Mouse (Mus musculus): ENCODE measurements at regions not wholly inside any gene's neighbourhood (a gene's known extent, or its start where the extent isn't known, plus 50 kb on each side); places are given as distances from the start of the nearest gene placed in this dataset.
"Not testable (repeated sequence)": the region's sequence is repeated elsewhere in the genome, so short reads cannot be mapped to it uniquely, and the experiment has no call there.

- peaks cover 38% of the 10 kb centered on the region for H3K27me3 ChIP-seq (ENCODE audit: control insufficient read depth, insufficient read depth, insufficient read length)
Observed at GRCm38 (mm10) chr4:45631276-45632045, 99.2 kb upstream of the Shb start.

GRCm38 (mm10) chr4:45625633-45626032 lies 93.4 kb upstream of the Shb start:
- Histone ChIP-seq H3K4me3 (ENCODE audit: insufficient read depth, poor library complexity, severe bottlenecking) (no peak overlapping the region), H3K79me3 (ENCODE audit: low read depth) (no peaks in the 10 kb centered on the region), H3K36me3 (ENCODE audit: control insufficient read depth, insufficient read depth) (no peaks in the 10 kb centered on the region), H3K27me3 (ENCODE audit: control insufficient read depth, insufficient read depth, insufficient read length) (peaks cover 48% of the 10 kb centered on the region), H3ac (ENCODE audit: control insufficient read depth, insufficient read length, low read depth) (no peak overlapping the region), H3K79me2 (ENCODE audit: control insufficient read depth, insufficient read depth) (no peaks in the 10 kb centered on the region)
- TF ChIP-seq CTCF (IDR thresholded peaks at IDR 0.05; ENCODE audit: control insufficient read depth, insufficient read depth, insufficient read length), result no peak
- TF ChIP-seq CEBPB (IDR thresholded peaks at IDR 0.05; ENCODE audit: low read depth), result no peak
- TF ChIP-seq MYOG (IDR thresholded peaks at IDR 0.05; ENCODE audit: control insufficient read depth, extremely low read depth, insufficient read length), result no peak
- TF ChIP-seq MYOD1 (IDR thresholded peaks at IDR 0.05; ENCODE audit: control insufficient read depth, insufficient read length, low read depth), result no peak
- TF ChIP-seq USF1 (IDR thresholded peaks at IDR 0.05; ENCODE audit: low read depth), result no peak
- no peak for TF ChIP-seq MAX (IDR thresholded peaks at IDR 0.05)
- no peak for TF ChIP-seq FOSL1 (IDR thresholded peaks at IDR 0.05; ENCODE audit: insufficient read depth, low read length, poor library complexity, severe bottlenecking)

More at GRCm38 (mm10) chr4:45631276-45632045, 99.2 kb upstream of the Shb start:
- Histone ChIP-seq H3K79me2 (ENCODE audit: control insufficient read depth, insufficient read depth) (no peaks in the 10 kb centered on the region), H3ac (ENCODE audit: control insufficient read depth, insufficient read length, low read depth) (no peak overlapping the region), H3K79me3 (ENCODE audit: low read depth) (no peaks in the 10 kb centered on the region), H3K4me3 (ENCODE audit: insufficient read depth, poor library complexity, severe bottlenecking) (no peak overlapping the region), H3K36me3 (ENCODE audit: control insufficient read depth, insufficient read depth) (no peaks in the 10 kb centered on the region)
- TF ChIP-seq MYOD1 (IDR thresholded peaks at IDR 0.05; ENCODE audit: control insufficient read depth, insufficient read length, low read depth), result no peak
- no peak for TF ChIP-seq MAX (IDR thresholded peaks at IDR 0.05)
- no peak for TF ChIP-seq CTCF (IDR thresholded peaks at IDR 0.05; ENCODE audit: control insufficient read depth, insufficient read depth, insufficient read length)
- no peak for TF ChIP-seq USF1 (IDR thresholded peaks at IDR 0.05; ENCODE audit: low read depth)
- TF ChIP-seq FOSL1 (IDR thresholded peaks at IDR 0.05; ENCODE audit: insufficient read depth, low read length, poor library complexity, severe bottlenecking), result no peak
- TF ChIP-seq MYOG (IDR thresholded peaks at IDR 0.05; ENCODE audit: control insufficient read depth, extremely low read depth, insufficient read length), result no peak
- TF ChIP-seq CEBPB (IDR thresholded peaks at IDR 0.05; ENCODE audit: low read depth), result no peak

GRCm38 (mm10) chr4:45622017-45622416 lies 89.7 kb upstream of the Shb start:
- Histone ChIP-seq H3K36me3 (ENCODE audit: control insufficient read depth, insufficient read depth) (no peaks in the 10 kb centered on the region), H3K4me3 (ENCODE audit: insufficient read depth, poor library complexity, severe bottlenecking) (no peak overlapping the region), H3K79me2 (ENCODE audit: control insufficient read depth, insufficient read depth) (no peaks in the 10 kb centered on the region), H3K27me3 (ENCODE audit: control insufficient read depth, insufficient read depth, insufficient read length) (peaks cover 30% of the 10 kb centered on the region), H3K79me3 (ENCODE audit: low read depth) (no peaks in the 10 kb centered on the region), H3ac (ENCODE audit: control insufficient read depth, insufficient read length, low read depth) (no peak overlapping the region)
- TF ChIP-seq MYOG (IDR thresholded peaks at IDR 0.05; ENCODE audit: control insufficient read depth, extremely low read depth, insufficient read length) (no peak), CEBPB (IDR thresholded peaks at IDR 0.05; ENCODE audit: low read depth) (no peak), MAX (IDR thresholded peaks at IDR 0.05) (no peak), MYOD1 (IDR thresholded peaks at IDR 0.05; ENCODE audit: control insufficient read depth, insufficient read length, low read depth) (no peak), FOSL1 (IDR thresholded peaks at IDR 0.05; ENCODE audit: insufficient read depth, low read length, poor library complexity, severe bottlenecking) (no peak), CTCF (IDR thresholded peaks at IDR 0.05; ENCODE audit: control insufficient read depth, insufficient read depth, insufficient read length) (no peak), USF1 (IDR thresholded peaks at IDR 0.05; ENCODE audit: low read depth) (no peak)

- Histone ChIP-seq H3K4me3 (ENCODE audit: insufficient read depth, poor library complexity, severe bottlenecking) (no peak overlapping the region), H3K79me3 (ENCODE audit: low read depth) (no peaks in the 10 kb centered on the region), H3K27me3 (ENCODE audit: control insufficient read depth, insufficient read depth, insufficient read length) (peaks cover 16% of the 10 kb centered on the region), H3ac (ENCODE audit: control insufficient read depth, insufficient read length, low read depth) (no peak overlapping the region), H3K79me2 (ENCODE audit: control insufficient read depth, insufficient read depth) (no peaks in the 10 kb centered on the region), H3K36me3 (ENCODE audit: control insufficient read depth, insufficient read depth) (no peaks in the 10 kb centered on the region)
- TF ChIP-seq CEBPB (IDR thresholded peaks at IDR 0.05; ENCODE audit: low read depth) (no peak), MYOG (IDR thresholded peaks at IDR 0.05; ENCODE audit: control insufficient read depth, extremely low read depth, insufficient read length) (no peak), CTCF (IDR thresholded peaks at IDR 0.05; ENCODE audit: control insufficient read depth, insufficient read depth, insufficient read length) (no peak), FOSL1 (IDR thresholded peaks at IDR 0.05; ENCODE audit: insufficient read depth, low read length, poor library complexity, severe bottlenecking) (no peak), MAX (IDR thresholded peaks at IDR 0.05) (no peak)
Observed at GRCm38 (mm10) chr4:45617126-45617525, 84.9 kb upstream of the Shb start.

- not testable (repeated sequence) for H3K4me3 ChIP-seq (ENCODE audit: insufficient read depth, poor library complexity, severe bottlenecking); H3K79me2 ChIP-seq (ENCODE audit: control insufficient read depth, insufficient read depth); H3K36me3 ChIP-seq (ENCODE audit: control insufficient read depth, insufficient read depth); H3ac ChIP-seq (ENCODE audit: control insufficient read depth, insufficient read length, low read depth); H3K79me3 ChIP-seq (ENCODE audit: low read depth)
- peaks cover 29% of the 10 kb centered on the region for H3K27me3 ChIP-seq (ENCODE audit: control insufficient read depth, insufficient read depth, insufficient read length)
Observed at GRCm38 (mm10) chr4:45613498-45613897, 81.2 kb upstream of the Shb start.

GRCm38 (mm10) chr4:45612132-45612531 lies 79.9 kb upstream of the Shb start:
- no peak overlapping the region for H3K4me3 ChIP-seq (ENCODE audit: insufficient read depth, poor library complexity, severe bottlenecking)
- peaks cover 24% of the 10 kb centered on the region for H3K27me3 ChIP-seq (ENCODE audit: control insufficient read depth, insufficient read depth, insufficient read length)
- no peaks in the 10 kb centered on the region for H3K36me3 ChIP-seq (ENCODE audit: control insufficient read depth, insufficient read depth)
- H3K79me3 ChIP-seq (ENCODE audit: low read depth), result no peaks in the 10 kb centered on the region
- H3ac ChIP-seq (ENCODE audit: control insufficient read depth, insufficient read length, low read depth), result no peak overlapping the region
- H3K79me2 ChIP-seq (ENCODE audit: control insufficient read depth, insufficient read depth), result no peaks in the 10 kb centered on the region
- no peak for TF ChIP-seq MYOD1 (IDR thresholded peaks at IDR 0.05; ENCODE audit: control insufficient read depth, insufficient read length, low read depth)
- TF ChIP-seq USF1 (IDR thresholded peaks at IDR 0.05; ENCODE audit: low read depth), result no peak
- no peak for TF ChIP-seq CEBPB (IDR thresholded peaks at IDR 0.05; ENCODE audit: low read depth)
- no peak for TF ChIP-seq FOSL1 (IDR thresholded peaks at IDR 0.05; ENCODE audit: insufficient read depth, low read length, poor library complexity, severe bottlenecking)
- no peak for TF ChIP-seq MYOG (IDR thresholded peaks at IDR 0.05; ENCODE audit: control insufficient read depth, extremely low read depth, insufficient read length)
- TF ChIP-seq MAX (IDR thresholded peaks at IDR 0.05), result no peak
- no peak for TF ChIP-seq CTCF (IDR thresholded peaks at IDR 0.05; ENCODE audit: control insufficient read depth, insufficient read depth, insufficient read length)
